Mouse (Mus musculus): ENCODE results near the gene Slc24a3. TPM values are rescaled to one million over a fixed set of nuclear protein-coding genes. Genes with fewer than 3 reads are reported as not detected.
A peak's percentile ranks its signal among the peaks of the same experiment; 100 is the strongest.

Gene Slc24a3
- total RNA-seq, 1 experiment from 2014 or later: 3.8 TPM

- peak; percentile 46 for ATAC-seq (replicated peaks; ENCODE audit: low read depth, poor library complexity, severe bottlenecking)
These were observed 29.0 kb downstream of the Slc24a3 start for GRCm38 (mm10) chr2:145196501-145197042.

DNA sequence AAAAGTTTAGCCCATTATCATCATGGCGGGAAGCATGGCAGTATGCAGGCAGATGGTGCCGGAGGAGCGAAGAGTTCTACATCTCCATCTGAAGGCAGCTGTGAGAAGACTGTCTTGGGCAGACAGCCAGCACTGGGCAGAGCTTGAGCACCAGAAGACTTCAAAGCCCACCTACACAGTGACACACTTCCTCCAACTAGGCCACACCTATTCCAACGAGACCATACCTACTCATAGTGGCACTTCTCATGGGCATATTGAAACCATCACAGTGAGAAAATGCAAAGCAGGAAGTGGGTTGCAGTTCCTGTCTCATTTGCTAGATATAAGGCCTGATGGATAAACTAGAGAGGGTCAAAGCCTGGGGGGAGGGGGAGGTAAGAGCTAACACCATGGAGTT, 29.5 kb downstream of the Slc24a3 start:
- ATAC-seq (replicated peaks; ENCODE audit: low read depth, poor library complexity, severe bottlenecking): peak; percentile 68

DNA sequence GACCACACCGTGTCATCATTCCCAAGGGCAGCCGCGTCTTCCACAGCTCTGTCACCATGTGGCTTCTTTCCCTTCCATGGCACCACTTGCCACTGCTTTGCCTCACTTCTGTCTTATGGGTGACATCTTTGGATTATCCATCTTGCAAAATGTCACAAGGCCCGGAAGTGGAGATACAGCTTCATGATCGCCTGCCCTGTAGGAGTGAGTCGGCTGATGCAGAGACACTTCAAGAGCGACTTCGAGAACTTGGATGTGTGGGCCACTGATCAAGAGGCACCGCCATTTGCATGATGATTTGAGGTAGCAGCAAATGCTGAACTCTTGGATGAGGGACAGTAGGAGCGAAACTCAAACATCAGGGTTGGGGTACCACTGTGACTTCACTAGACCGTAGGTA, 46.0 kb downstream of the Slc24a3 start:
- no peak for ATAC-seq (replicated peaks; ENCODE audit: low read depth, poor library complexity, severe bottlenecking)

- peak; percentile 58 for ATAC-seq (replicated peaks; ENCODE audit: low read depth, poor library complexity, severe bottlenecking)
These were observed 46.7 kb downstream of the Slc24a3 start for GRCm38 (mm10) chr2:145214086-145214831.

DNA sequence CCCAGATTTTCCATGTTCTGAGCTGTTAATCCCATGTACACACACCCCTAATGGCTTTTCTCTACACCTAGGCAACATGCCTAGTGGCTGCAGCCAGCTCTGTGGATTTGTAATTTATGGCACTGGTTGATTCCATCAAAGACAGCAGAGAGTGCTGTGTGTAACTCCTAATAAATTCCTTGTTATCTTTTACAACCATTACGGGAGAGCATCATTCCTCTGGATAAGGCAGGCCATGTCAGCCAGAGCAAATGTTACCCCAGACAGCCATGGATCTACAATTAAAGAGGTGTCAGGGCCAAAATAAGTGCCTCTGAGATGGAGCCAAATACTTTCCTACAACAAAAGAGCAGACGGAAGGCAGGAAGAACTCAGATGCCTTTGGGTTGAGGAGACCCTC, 49.0 kb downstream of the Slc24a3 start:
- no peak for ATAC-seq (replicated peaks; ENCODE audit: low read depth, poor library complexity, severe bottlenecking)

DNA sequence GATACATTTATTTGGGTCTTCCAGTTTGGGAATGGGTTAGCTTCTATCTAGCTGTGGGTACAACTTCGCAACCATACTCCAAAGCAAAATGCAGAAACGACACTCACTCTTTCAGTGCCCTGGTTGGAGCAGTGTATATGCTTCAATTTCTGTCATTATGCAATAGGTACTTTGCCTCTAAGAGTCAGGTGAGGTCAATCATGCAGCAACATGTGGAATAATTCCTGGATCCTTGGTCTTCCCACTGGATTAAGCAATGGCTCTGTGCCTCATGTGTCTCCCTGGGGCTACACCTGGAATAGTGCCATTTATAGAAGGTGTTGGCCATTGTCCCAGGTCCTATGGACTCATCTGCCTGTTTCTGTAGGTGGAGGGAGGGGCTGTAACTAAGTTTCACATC, 49.9 kb downstream of the Slc24a3 start:
- ATAC-seq (replicated peaks; ENCODE audit: low read depth, poor library complexity, severe bottlenecking): no peak

GRCm38 (mm10) chr2:145219246-145219645, 51.7 kb downstream of the Slc24a3 start:
- peak; percentile 45; the same call in 1 of the 2 replicates for ATAC-seq (replicated peaks; ENCODE audit: low read depth, poor library complexity, severe bottlenecking)

DNA sequence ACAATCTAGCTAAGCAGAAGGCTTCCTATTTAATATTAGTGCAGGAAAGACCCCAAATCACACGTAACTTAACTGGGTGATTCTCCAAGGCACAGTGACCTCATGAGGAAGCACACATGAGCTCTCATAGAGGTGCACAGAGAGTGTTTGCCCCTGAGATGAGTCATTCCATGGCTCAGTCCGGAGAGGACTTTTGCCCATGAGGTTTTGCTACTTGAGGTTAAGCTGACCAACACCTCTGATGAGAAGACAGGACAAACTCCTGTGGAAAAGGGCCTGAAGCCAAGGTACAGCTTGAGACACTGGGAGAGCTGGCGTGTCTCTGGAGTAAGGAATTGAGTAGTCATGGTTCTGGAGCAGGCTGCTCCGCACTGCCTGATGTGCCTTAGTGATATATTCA, 56.1 kb downstream of the Slc24a3 start:
- no peak for ATAC-seq (replicated peaks; ENCODE audit: low read depth, poor library complexity, severe bottlenecking)

DNA sequence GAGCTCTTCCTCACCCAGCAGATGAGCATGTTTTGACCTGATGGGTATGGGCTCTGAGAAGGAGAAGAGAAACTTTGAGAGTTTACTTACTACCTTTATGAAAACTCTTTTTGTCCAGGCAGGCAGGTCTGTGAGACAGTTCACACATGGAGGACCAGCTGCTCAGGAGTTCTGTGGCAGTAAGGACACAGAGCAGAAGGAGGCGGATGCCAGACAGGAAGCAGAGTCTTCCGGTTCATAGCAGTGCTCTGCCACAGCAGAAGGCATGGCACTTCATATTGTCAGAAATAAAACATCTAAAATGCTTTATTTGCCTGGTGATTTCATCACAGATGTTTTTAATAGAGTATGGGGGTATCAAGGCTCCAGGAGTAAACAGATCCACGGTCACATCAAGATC, 58.1 kb downstream of the Slc24a3 start:
- peak; percentile 84 for ATAC-seq (replicated peaks; ENCODE audit: low read depth, poor library complexity, severe bottlenecking)

GRCm38 (mm10) chr2:145226100-145226499, 58.5 kb downstream of the Slc24a3 start:
- ATAC-seq (replicated peaks; ENCODE audit: low read depth, poor library complexity, severe bottlenecking): peak; percentile 91

DNA sequence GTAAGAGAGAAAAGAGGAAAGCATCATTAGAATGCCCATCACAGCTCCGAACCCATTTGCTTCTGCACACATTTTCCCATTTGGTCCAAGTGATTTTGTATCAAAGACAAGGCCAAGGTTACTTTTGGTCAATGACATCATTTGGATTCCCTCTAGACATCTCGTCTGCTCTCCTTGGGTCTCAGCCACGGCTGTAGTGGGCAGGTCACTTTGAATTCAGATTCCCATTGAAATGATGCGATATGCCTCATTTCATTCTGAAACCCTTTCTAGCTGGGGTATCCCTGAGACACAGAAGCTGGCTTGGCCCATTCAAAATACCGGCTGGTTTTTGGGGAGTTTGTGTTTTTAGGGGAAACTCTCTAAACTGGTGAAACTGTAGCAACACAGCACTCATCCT, 59.8 kb downstream of the Slc24a3 start:
- ATAC-seq (replicated peaks; ENCODE audit: low read depth, poor library complexity, severe bottlenecking): no peak

GRCm38 (mm10) chr2:145232764-145233484, 65.4 kb downstream of the Slc24a3 start:
- no peak for ATAC-seq (replicated peaks; ENCODE audit: low read depth, poor library complexity, severe bottlenecking)

DNA sequence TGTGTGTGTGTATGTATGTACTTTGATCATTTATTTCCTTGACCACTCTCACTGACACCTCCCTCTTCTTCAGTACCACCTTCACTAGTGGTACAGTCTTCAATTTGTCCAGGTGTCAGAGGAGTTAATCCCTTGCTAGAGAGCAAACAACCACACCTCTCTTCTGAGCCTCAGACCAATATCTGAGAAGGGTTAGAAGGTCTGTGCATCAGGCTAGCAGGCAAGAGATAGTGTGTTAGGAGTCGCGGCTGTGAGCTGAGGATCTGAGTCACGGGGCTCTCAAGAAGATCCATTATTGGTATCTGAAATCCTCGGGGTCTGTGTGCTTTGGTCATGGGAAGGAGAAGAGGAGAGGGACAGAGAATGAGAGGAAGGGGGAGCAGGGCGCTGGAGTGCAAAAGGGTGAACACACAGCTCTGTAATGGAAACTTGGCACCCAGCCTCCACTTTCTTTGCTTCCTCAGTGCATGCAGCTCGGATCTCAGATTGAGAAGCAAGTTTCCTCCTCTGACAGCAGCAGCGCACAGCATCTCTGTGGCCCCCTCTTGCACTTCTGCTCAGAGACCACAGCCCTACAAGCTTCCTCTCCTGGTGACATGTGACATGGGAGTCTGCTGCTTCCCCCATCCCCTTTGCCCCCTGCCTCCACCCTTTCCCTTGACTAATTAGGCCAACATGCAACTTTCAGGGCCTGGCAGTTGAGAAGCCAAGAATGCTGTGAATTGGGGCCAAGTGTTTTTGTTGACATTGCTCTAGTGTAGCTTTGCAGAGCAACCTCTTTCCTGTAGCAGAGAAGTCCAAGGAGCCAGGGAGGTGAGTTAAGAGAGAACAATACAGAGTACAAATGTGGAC, 66.2 kb downstream of the Slc24a3 start:
- peak; percentile 99 for ATAC-seq (replicated peaks; ENCODE audit: low read depth, poor library complexity, severe bottlenecking)

GRCm38 (mm10) chr2:145246384-145246783, 78.8 kb downstream of the Slc24a3 start:
- peak; percentile 81 for ATAC-seq (replicated peaks; ENCODE audit: low read depth, poor library complexity, severe bottlenecking)

GRCm38 (mm10) chr2:145248185-145248584, 80.6 kb downstream of the Slc24a3 start:
- no peak for ATAC-seq (replicated peaks; ENCODE audit: low read depth, poor library complexity, severe bottlenecking)

DNA sequence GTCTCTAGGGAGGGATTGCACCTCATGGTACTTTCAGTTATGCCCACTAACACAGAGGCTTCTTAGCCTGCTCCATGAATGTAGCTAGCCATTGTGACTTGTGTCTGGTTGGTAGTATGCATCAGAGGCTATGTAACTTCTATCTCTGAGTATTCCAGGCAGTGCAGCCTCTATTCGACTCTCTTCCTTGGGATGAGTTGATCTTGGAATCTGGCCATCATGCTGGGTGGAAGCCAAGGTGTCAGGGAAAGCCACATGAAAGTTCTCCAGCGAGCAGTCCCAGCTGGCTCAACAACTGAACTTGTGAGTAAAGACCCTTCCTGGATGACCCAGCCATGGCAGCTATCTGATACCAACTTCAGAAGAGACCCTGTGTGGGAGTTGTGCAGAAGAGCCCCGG, 89.8 kb downstream of the Slc24a3 start:
- ATAC-seq (replicated peaks; ENCODE audit: low read depth, poor library complexity, severe bottlenecking): no peak

DNA sequence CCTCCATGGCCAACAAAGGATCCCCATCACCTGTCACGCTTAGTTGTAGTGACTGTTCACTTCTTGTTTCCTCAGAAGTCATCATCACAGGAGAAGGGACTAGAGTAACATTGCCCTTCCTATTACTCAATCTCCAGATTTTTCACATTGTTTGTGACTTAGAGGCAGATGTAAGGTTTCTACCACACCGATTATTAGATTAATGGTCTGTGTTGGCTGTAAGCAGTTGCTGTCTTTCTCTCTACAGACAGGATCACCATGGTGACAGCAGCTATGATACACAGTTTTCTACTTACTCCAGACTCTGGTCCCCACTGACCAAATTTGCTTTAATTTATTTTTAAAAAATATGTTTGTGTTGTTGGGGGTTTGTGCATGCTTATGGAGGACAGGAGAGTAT, 90.3 kb downstream of the Slc24a3 start:
- ATAC-seq (replicated peaks; ENCODE audit: low read depth, poor library complexity, severe bottlenecking): no peak

DNA sequence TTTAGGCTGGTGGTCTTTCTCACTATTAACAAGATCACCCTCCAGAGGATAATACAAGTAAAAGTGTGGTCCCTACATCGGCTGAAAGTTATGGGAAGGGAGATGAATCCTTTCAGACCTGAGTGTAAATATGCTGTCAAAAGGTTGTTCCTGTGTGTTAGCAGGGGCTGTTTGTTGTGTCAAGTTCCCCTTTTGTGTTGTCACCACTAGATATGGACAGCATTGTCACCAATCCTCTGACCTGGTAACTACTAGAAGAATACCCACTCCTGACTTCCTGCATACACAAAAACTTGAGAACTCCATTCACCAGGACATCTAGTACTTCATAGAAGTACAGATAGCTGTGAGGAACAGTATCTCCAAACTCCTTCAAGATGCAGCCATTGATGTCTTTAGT, 93.0 kb downstream of the Slc24a3 start:
- peak; percentile 47 for ATAC-seq (replicated peaks; ENCODE audit: low read depth, poor library complexity, severe bottlenecking)

DNA sequence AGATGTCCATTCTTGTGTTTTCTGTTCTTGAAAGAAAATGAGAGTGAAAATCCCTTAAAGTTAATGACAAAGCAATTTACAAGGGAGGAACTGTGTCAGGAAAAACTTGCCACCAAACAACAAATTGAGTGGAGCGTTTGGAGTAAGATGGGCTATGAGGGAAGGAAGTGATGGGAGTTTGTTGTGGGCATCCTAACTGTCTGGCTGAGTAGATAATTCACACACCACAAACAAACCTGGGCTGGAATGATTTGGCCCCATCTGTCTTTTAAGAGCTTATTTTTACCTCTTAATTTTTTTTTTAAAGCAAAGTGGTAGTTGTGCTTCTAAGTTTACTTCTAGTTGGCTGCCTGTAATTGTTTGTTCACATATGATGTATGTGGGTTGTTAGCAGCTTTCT, 94.6 kb downstream of the Slc24a3 start:
- ATAC-seq (replicated peaks; ENCODE audit: low read depth, poor library complexity, severe bottlenecking): peak; percentile 76

DNA sequence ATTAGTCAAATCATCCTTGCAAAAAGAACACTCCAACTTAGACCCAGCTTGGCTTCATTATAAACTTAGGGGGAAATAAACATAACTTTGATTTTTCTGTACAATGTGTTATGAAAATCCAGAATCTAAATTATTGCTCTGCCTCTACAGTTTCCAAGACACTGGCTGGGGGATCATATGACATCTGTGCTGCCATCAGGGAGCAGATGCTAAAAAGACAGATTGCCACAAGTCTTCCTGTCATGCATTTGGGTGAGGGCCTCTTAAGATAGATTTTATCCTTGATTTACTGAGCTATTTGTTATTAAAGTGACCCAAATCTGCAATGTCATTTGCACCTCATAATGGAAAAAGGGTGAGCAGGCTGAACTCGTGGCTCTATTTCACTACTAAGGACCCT, 99.2 kb downstream of the Slc24a3 start:
- ATAC-seq (replicated peaks; ENCODE audit: low read depth, poor library complexity, severe bottlenecking): no peak

All from common myeloid progenitor, adult 5-6 weeks (primary cell).